Mouse (Mus musculus) liver, adult 2 months (tissue): ENCODE measurements around the gene Gm266.

Source experiments
- CTCF ChIP-seq: fragments of 200-500 bp; IDR thresholded peaks from 2 replicates; pipeline ENCODE4 v1.5.1; 2011; ENCODE audit warnings: low read depth, low read length, control low read depth
- POLR2A ChIP-seq: fragments of 200-500 bp; IDR thresholded peaks from 2 replicates; pipeline ENCODE4 v1.6.1; 2011; ENCODE audit warnings: low read length, control low read depth; ENCODE audit not compliant: insufficient read depth; ENCODE audit errors: extremely low read depth

DNA sequence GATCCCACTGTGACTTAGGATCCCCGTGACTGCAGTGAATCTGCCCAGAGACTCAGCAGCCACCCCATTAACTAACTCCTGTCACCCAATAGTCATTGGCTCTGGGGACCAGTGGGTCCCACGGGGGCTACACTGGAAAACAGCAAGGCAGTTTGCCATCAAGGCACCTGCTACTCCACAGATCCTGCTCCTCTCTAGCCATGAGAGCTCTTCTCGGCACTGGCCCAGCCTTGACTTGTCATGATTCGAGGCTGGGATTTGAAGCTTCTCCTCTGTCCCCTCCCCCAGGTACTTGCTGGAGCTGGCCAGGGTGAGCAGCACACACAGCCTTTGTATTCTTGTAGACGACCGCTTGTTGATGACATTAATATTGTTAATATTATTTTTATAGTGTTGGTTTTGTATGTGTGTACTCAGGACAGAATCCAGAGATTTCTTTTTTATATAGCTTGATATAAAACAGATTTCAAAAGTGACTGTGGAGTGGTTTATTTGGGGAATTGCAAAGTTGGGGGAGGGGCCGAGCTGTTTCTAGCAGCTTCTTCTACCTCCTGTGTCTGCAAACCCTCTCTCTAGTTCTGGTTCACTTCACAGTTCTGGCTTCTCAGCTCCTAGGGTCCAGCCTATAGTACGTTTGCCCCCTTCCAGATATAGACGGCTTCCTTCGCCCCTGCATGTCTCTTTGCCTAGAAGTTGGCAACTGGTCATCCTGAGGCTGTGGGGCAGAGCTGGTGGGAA, 30.9 kb downstream of the Gm266 start:
- TF ChIP-seq POLR2A (no peak), CTCF (no peak)
